Mouse (Mus musculus) liver, adult 2 months (tissue): Measurements from ENCODE around the gene Ddr2. TPM values are rescaled to one million over a fixed set of nuclear protein-coding genes. Genes with fewer than 3 reads are reported as not detected.

Experiments used
- DNase-seq: peaks from one replicate; pipeline ENCODE4 v3.0.0-alpha.2; 2011; ENCODE audit warnings: low read depth, low spot score; ENCODE audit errors: extremely low read depth
- H3K27ac ChIP-seq: fragments of 200-500 bp; replicated peaks from 2 replicates; pipeline ENCODE4 v1.5.1; 2012; ENCODE audit warnings: low read depth, mild to moderate bottlenecking, control low read depth, inconsistent platforms, low read length; ENCODE audit not compliant: insufficient read depth
- H3K27me3 ChIP-seq: fragments of 200-500 bp; 2 replicates; pipeline ENCODE4 v1.6.1; 2012; ENCODE audit warnings: mild to moderate bottlenecking, moderate library complexity, low read length, inconsistent platforms; ENCODE audit not compliant: control insufficient read depth, insufficient read depth
- H3K36me3 ChIP-seq: fragments of 200-500 bp; 2 replicates; pipeline ENCODE4 v1.6.1; 2012; ENCODE audit warnings: low read length, inconsistent platforms; ENCODE audit not compliant: control insufficient read depth, insufficient read depth
- H3K4me1 ChIP-seq: fragments of 200-500 bp; 2 replicates; pipeline ENCODE4 v1.6.1; 2011; ENCODE audit warnings: low read length; ENCODE audit not compliant: control insufficient read depth, insufficient read depth
- H3K4me3 ChIP-seq: fragments of 200-500 bp; 2 replicates; pipeline ENCODE4 v1.5.1; 2011; ENCODE audit warnings: low read depth, mild to moderate bottlenecking, control low read depth, low read length, moderate library complexity; ENCODE audit not compliant: insufficient read depth
- H3K79me2 ChIP-seq: fragments of 200-500 bp; 2 replicates; pipeline ENCODE4 v1.6.1; 2012; ENCODE audit warnings: inconsistent platforms, mild to moderate bottlenecking, low read length, moderate library complexity; ENCODE audit not compliant: control insufficient read depth, insufficient read depth
- H3K9ac ChIP-seq: fragments of 200-500 bp; 2 replicates; pipeline ENCODE4 v1.6.1; 2012; ENCODE audit warnings: low read depth, mild to moderate bottlenecking, control low read depth, inconsistent platforms, low read length
- CTCF ChIP-seq: fragments of 200-500 bp; IDR thresholded peaks from 2 replicates; pipeline ENCODE4 v1.5.1; 2011; ENCODE audit warnings: low read depth, low read length, control low read depth
- POLR2A ChIP-seq: fragments of 200-500 bp; IDR thresholded peaks from 2 replicates; pipeline ENCODE4 v1.6.1; 2011; ENCODE audit warnings: low read length, control low read depth; ENCODE audit not compliant: insufficient read depth; ENCODE audit errors: extremely low read depth
- WGBS: fragments of 180-500 bp; shearing (Covaris S2); methylation state at CpG from one replicate; pipeline ENCODE4 v1.1.7; 2018; 5-methylcytosine and 5-hydroxymethylcytosine counted together
- polyA plus RNA-seq: library from polyadenylated mRNA; depleted of rRNA; stranded (reverse); fragments of >200 nt; gene quantifications from 2 replicates; pipeline ENCODE4 v1.2.3, GENCODE M21; 2012
- total RNA-seq: library from RNA; depleted of rRNA; stranded (reverse); fragments of >200 nt; gene quantifications from 2 replicates; pipeline ENCODE4 v1.2.3, GENCODE M21; 2014

Ddr2 gene
- total and polyA plus RNA-seq, 2 experiments = 1.4 to 3.0 TPM

DNA sequence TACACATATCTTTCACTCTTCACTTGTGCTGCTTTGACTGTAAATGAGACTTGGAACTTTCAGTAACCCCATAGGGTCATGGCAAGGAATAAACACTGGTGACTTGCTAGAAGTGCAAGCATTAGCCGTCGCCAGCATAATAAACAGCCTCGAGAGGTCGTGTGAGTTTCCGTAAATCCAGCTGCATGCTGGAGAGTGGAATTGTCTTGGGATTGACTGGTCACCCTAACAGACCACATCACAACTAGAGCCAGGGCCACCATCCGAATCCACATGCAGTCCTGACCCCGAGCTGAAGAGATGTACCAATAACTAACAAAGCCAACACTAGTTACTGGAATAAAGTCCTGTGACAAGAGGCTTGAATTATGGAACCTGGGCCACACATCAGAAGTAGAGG, 53.0 kb downstream of the Ddr2 start:
- Histone ChIP-seq H3K79me2 (no peaks in the 10 kb centered on the region), H3K9ac (no peak overlapping the region), H3K27ac (no peak overlapping the region), H3K4me3 (no peak overlapping the region), H3K27me3 (no peaks in the 10 kb centered on the region), H3K36me3 (no peaks in the 10 kb centered on the region), H3K4me1 (no peaks in the 10 kb centered on the region)
- WGBS = 80% methylated on average over 7 of the region's 7 CpGs
- TF ChIP-seq CTCF = no peak
- TF ChIP-seq POLR2A = no peak
- peak; percentile 23 for DNase-seq

DNA sequence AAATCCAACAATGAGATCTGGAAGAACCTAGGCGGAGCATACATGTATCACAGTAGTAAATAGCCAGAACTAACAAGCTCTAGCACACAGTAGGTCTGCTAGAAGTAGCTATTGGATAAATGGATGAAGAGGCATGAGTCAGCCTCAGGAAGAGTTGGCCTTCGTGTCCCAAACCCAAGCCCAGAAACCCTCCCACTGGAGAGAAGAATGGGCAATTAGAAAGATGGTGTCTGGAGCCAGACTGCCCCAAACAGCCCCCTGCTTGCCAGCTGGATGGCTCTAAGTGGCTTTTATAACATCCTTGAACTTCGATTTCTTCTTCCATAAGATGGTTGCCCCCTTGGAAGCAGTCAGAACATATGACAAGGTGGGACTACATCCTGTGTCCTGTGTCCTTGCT, 53.6 kb downstream of the Ddr2 start:
- H3K4me1 ChIP-seq = no peaks in the 10 kb centered on the region
- DNase-seq = no peak
- WGBS = 71% methylated on average over 3 of the region's 3 CpGs
- H3K4me3 ChIP-seq = no peak overlapping the region
- no peak overlapping the region for H3K27ac ChIP-seq
- no peak for TF ChIP-seq CTCF
- no peak for TF ChIP-seq POLR2A
- no peak overlapping the region for H3K9ac ChIP-seq
- H3K79me2 ChIP-seq = no peaks in the 10 kb centered on the region
- no peaks in the 10 kb centered on the region for H3K36me3 ChIP-seq
- no peaks in the 10 kb centered on the region for H3K27me3 ChIP-seq

DNA sequence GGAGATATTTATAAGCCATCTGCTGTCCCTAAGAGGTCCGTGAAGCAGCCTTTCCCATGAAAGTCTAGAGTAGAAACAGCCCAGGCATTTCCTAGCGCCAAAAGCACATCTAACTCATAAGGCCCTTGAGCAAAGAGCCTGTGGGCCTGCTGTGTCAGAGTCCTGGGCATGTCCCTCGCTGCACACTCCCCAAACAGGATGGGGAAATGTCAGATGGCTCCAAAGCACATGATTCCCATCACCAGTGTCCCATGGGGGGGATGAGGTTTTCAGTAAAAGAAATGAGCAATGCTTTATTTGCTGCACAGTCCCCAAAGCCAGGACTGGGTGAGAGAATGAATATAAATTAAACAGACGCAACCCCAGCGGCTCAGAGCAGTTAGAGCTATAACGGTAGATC, 54.3 kb downstream of the Ddr2 start:
- H3K27me3 ChIP-seq = no peaks in the 10 kb centered on the region
- no peaks in the 10 kb centered on the region for H3K36me3 ChIP-seq
- no peak overlapping the region for H3K9ac ChIP-seq
- no peak overlapping the region for H3K4me3 ChIP-seq
- H3K79me2 ChIP-seq = no peaks in the 10 kb centered on the region
- TF ChIP-seq POLR2A (no peak), CTCF (no peak)
- H3K4me1 ChIP-seq = no peaks in the 10 kb centered on the region
- DNase-seq = no peak
- H3K27ac ChIP-seq = no peak overlapping the region
- 81% methylated on average over 6 of the region's 6 CpGs for WGBS

DNA sequence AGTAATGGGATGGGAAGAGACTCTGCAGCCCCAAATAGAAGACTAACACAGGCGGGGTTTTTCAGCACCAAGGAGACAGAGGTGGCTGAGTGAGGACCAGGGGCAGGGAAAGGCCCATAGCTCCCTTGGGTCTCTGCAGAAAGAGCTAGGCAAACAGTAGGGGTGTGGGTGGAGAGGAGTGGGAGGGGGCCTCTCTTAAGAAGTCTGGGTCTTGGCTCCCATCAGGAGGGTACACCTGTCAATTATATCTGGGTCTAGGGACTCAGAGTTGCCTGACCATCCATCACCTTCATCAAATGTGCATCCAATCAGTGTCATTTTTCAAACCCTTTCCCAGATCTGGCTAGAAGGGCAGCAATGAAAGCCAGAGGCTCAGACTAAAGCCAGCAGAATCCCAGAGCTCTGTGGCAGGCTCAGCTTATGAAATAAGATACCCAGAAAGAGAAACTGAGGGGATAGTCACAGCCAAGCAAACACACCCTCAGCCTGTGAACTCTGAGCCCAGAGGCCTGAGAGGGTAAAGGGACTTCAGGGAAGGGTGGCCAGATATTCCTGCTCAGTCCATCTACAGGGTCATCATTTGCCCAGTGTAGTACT, 58.0 kb downstream of the Ddr2 start:
- H3K36me3 ChIP-seq = no peaks in the 10 kb centered on the region
- no peaks in the 10 kb centered on the region for H3K4me1 ChIP-seq
- H3K27ac ChIP-seq = no peak overlapping the region
- TF ChIP-seq POLR2A = no peak
- no peak for TF ChIP-seq CTCF
- no peak for DNase-seq
- 78% methylated on average over 1 of the region's 1 CpGs for WGBS
- H3K27me3 ChIP-seq = no peaks in the 10 kb centered on the region
- no peak overlapping the region for H3K4me3 ChIP-seq
- H3K79me2 ChIP-seq = no peaks in the 10 kb centered on the region
- no peak overlapping the region for H3K9ac ChIP-seq

DNA sequence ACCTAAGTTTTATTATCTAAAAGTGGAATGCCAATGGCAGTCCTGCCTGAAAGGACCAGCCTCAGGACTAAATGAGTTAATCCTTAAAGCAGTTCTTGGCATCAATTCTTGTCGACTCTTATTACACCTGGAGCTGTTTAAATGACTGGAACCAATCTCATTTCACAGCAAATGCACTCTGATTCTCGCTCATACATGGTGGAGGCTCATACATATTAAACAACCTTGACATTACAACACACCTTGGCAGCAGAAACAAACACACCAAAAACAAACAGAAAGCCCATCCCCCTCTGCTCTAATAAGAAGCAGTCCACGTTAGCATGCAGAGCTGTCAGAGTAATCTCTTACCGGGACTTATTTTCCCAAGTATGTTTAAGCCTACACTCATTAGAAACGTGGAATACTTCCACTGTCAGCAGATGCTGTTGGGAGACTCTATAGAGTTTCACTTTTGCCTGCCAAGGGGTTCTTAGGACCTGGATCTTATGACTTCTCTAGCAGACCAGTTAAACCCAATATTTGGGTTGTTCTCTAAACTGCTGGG, 58.9 kb downstream of the Ddr2 start:
- no peaks in the 10 kb centered on the region for H3K36me3 ChIP-seq
- H3K27ac ChIP-seq = no peak overlapping the region
- H3K27me3 ChIP-seq = no peaks in the 10 kb centered on the region
- no peak for DNase-seq
- H3K9ac ChIP-seq = no peak overlapping the region
- H3K4me1 ChIP-seq = no peaks in the 10 kb centered on the region
- no peak for TF ChIP-seq CTCF
- 51% methylated on average over 5 of the region's 5 CpGs for WGBS
- no peak overlapping the region for H3K4me3 ChIP-seq
- no peaks in the 10 kb centered on the region for H3K79me2 ChIP-seq

DNA sequence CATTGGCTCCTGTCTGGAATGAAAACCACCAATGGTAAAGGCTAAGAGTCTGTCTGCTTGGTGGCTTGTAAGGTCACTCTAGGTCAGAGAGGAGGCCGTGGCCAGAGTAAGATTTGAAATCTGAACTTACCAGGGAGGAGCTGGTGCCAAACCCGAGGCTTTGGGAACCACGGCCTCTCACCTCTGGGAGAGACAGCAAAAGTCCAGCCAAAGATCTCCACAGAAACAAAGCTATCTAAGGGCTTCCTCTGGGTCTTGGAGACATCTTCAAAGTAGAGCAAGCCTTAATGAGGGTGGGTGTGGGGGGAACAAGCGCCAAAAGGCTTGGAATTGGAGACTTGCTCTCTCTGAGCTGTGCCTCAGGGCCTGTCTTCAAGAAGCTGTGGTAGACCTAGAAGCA, 62.1 kb downstream of the Ddr2 start:
- no peak for DNase-seq

More for the DNA sequence above, 62.1 kb downstream of the Ddr2 start:
- H3K9ac ChIP-seq = no peak overlapping the region
- H3K36me3 ChIP-seq = no peaks in the 10 kb centered on the region
- H3K79me2 ChIP-seq = no peaks in the 10 kb centered on the region
- WGBS = 72% methylated on average over 4 of the region's 4 CpGs
- no peak overlapping the region for H3K27ac ChIP-seq
- H3K4me1 ChIP-seq = no peaks in the 10 kb centered on the region
- no peak overlapping the region for H3K4me3 ChIP-seq
- no peaks in the 10 kb centered on the region for H3K27me3 ChIP-seq
- TF ChIP-seq CTCF (no peak), POLR2A (no peak)
